Mouse (Mus musculus) heart, adult 2 months (tissue): ENCODE results near the gene 0610010K14Rik.

Experiments used
- CTCF ChIP-seq: fragments of 200-600 bp; IDR thresholded peaks from 2 replicates; pipeline ENCODE4 v1.8.1; 2022; ENCODE audit warnings: antibody characterized with exemption, mild to moderate bottlenecking, moderate library complexity
- EP300 ChIP-seq: fragments of 200-500 bp; IDR thresholded peaks from 2 replicates; pipeline ENCODE4 v1.6.1; 2011; ENCODE audit warnings: low read depth, low read length, control low read depth; ENCODE audit not compliant: insufficient read depth
- POLR2A ChIP-seq: fragments of 200-500 bp; IDR thresholded peaks from 2 replicates; pipeline ENCODE4 v1.6.1; 2011; ENCODE audit warnings: mild to moderate bottlenecking, low read depth, low read length, control low read depth; ENCODE audit not compliant: insufficient read depth

- TF ChIP-seq CTCF: no peak
- no peak for TF ChIP-seq EP300
- no peak for TF ChIP-seq POLR2A
These were observed 28.1 kb upstream of the 0610010K14Rik start for GRCm38 (mm10) chr11:70265819-70266218.
